Mouse (Mus musculus) liver, embryonic 15.5 days (tissue): Measurements from ENCODE around the gene Abr. TPM values are rescaled to one million over a fixed set of nuclear protein-coding genes. Genes with fewer than 3 reads are reported as not detected.

Experiments
- ATAC-seq: fragments of 200-750 bp; cut with Nextera tagmentation; 2 replicates; pipeline ENCODE4 v1.8.0; 2017; ENCODE audit warnings: moderate number of reproducible peaks, mild to moderate bottlenecking, moderate library complexity; ENCODE audit not compliant: insufficient read depth
- H3K27ac ChIP-seq: fragments of 300-500 bp; sonication (generic); replicated peaks from 2 replicates; pipeline ENCODE4 v1.5.1; 2015; ENCODE audit warnings: mild to moderate bottlenecking, inconsistent platforms
- H3K27me3 ChIP-seq: fragments of 300-500 bp; sonication (generic); 2 replicates; pipeline ENCODE4 v1.6.1; 2015; ENCODE audit warnings: mild to moderate bottlenecking, inconsistent platforms
- H3K36me3 ChIP-seq: fragments of 300-500 bp; sonication (generic); replicated peaks from 2 replicates; pipeline ENCODE4 v1.6.1; 2015; ENCODE audit warnings: moderate library complexity, mild to moderate bottlenecking, inconsistent platforms
- H3K4me1 ChIP-seq: fragments of 300-500 bp; sonication (generic); replicated peaks from 2 replicates; pipeline ENCODE4 v1.6.1; 2015; ENCODE audit warnings: inconsistent platforms
- H3K4me2 ChIP-seq: fragments of 300-500 bp; sonication (generic); 2 replicates; pipeline ENCODE4 v1.6.1; 2015; ENCODE audit warnings: moderate library complexity, mild to moderate bottlenecking, inconsistent platforms
- H3K4me3 ChIP-seq: fragments of 300-500 bp; sonication (generic); replicated peaks from 2 replicates; pipeline ENCODE4 v1.5.1; 2015; ENCODE audit warnings: mild to moderate bottlenecking, inconsistent platforms
- H3K9ac ChIP-seq: fragments of 300-500 bp; sonication (generic); 2 replicates; pipeline ENCODE4 v1.6.1; 2015; ENCODE audit warnings: moderate library complexity, mild to moderate bottlenecking, inconsistent platforms
- H3K9me3 ChIP-seq: fragments of 300-500 bp; sonication (generic); replicated peaks from 2 replicates; pipeline ENCODE4 v1.6.1; 2016; ENCODE audit warnings: inconsistent platforms
- WGBS: fragments of 180-500 bp; shearing (Covaris S2); methylation state at CpG from one replicate; pipeline ENCODE4 v1.1.7; 2015; ENCODE audit warnings: mixed read lengths; ENCODE audit not compliant: insufficient replicate concordance; 5-methylcytosine and 5-hydroxymethylcytosine counted together
- polyA plus RNA-seq: library from polyadenylated mRNA; unstranded; fragments of >200 nt; fragmentation: Nextera tagmentation; extraction: Ambion mirVana; gene quantifications from 2 replicates; pipeline ENCODE4 v1.2.1, GENCODE M21; 2015

Abr gene
- polyA plus RNA-seq, 1 experiment from 2014 or later, result 4.3 TPM

DNA sequence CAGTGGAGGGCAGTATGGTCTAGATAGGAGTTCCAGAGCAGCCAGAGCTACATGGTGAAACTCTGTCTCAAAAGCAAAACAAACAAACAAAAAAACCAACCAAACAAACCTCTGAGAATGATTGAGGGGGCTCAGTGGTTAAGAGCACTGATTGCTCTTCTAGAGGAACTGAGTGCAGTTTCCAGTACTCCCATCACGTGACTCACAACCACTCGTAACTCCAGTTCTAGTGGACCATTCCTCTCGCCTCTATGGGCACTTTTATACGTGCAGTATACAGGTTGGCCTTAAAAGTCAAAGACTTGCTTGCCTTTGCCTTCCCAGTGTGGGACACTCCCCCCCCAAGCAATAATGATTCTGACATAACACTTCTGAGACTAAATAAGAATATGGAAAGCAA is 217.0 kb downstream of the Abr start:
- WGBS, result 43% methylated on average over 4 of the region's 4 CpGs
- Histone ChIP-seq H3K4me3 (no peak overlapping the region), H3K27ac (no peak overlapping the region), H3K4me2 (no peak overlapping the region), H3K9ac (no peak overlapping the region), H3K27me3 (peaks cover 24% of the 10 kb centered on the region), H3K4me1 (peaks cover 22% of the 10 kb centered on the region; the same call in 1 of the 2 replicates), H3K36me3 (peaks cover 10% of the 10 kb centered on the region; the same call in 1 of the 2 replicates), H3K9me3 (no peaks in the 10 kb centered on the region)
- no peak for ATAC-seq

DNA sequence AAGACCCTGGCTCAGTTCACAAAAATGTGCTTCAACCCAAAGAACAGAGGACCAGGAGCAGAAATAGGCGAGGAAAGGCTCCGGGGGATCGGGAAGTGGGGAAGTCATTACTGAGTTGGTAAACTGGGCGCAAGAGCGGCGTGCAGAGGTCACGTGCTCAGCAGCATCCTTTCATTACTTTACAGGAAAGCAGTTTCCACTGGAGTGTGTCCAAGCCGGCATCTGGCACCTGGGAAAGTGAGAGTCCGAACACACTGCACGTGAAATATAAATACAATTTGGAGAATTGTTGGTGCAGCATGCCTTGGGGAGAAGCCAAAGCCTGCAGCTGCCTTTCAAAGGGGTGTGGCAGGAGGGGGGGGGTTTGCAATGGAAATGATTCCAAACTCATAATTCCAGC is 220.7 kb downstream of the Abr start:
- Histone ChIP-seq H3K9ac (no peak overlapping the region), H3K27ac (no peak overlapping the region), H3K9me3 (no peaks in the 10 kb centered on the region), H3K4me2 (no peak overlapping the region), H3K27me3 (peaks cover 46% of the 10 kb centered on the region), H3K4me1 (peaks cover 30% of the 10 kb centered on the region), H3K4me3 (no peak overlapping the region), H3K36me3 (no peaks in the 10 kb centered on the region)
- ATAC-seq, result no peak
- 70% methylated on average over 10 of the region's 10 CpGs for WGBS

DNA sequence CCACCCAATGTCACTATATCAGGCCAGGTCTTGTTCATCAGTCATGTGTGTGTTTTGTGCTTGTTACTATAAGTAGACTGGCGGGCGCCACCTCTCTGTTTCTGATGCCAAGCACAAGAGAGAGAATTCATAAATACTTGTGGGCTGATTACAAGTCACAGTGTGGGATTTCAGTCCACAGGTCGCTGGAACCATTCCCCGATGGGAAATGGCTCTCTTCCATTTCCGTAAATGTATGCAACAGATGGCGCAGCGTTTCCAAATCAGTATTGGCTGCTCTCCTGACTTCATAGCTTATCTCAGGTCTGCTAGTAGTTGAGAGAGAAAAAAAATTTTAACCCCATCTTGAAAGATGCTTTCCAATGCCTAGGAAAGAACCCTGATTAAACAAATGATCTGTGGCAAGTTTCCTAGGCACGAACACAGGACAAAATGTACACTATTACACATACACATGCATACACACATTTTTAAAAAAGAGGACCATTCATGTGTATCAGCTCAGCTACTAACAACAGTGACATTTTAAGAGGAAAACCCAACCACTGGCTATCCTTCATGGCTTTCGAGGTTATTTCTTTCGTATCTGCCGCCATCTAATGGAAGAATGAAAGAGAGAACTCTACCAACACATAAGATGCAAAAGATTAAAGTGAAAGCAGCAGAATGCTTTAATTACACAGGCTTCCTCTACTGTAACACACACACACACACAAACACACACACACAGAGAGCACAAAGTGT is 222.4 kb downstream of the Abr start:
- Histone ChIP-seq H3K27ac (no peak overlapping the region), H3K4me3 (peak overlapping the region; percentile 71), H3K9ac (no peak overlapping the region), H3K27me3 (peaks cover 46% of the 10 kb centered on the region), H3K9me3 (no peaks in the 10 kb centered on the region), H3K4me2 (peak overlapping the region; percentile 99), H3K36me3 (no peaks in the 10 kb centered on the region), H3K4me1 (peaks cover 27% of the 10 kb centered on the region)
- ATAC-seq, result no peak
- 6% methylated on average over 11 of the region's 11 CpGs for WGBS

DNA sequence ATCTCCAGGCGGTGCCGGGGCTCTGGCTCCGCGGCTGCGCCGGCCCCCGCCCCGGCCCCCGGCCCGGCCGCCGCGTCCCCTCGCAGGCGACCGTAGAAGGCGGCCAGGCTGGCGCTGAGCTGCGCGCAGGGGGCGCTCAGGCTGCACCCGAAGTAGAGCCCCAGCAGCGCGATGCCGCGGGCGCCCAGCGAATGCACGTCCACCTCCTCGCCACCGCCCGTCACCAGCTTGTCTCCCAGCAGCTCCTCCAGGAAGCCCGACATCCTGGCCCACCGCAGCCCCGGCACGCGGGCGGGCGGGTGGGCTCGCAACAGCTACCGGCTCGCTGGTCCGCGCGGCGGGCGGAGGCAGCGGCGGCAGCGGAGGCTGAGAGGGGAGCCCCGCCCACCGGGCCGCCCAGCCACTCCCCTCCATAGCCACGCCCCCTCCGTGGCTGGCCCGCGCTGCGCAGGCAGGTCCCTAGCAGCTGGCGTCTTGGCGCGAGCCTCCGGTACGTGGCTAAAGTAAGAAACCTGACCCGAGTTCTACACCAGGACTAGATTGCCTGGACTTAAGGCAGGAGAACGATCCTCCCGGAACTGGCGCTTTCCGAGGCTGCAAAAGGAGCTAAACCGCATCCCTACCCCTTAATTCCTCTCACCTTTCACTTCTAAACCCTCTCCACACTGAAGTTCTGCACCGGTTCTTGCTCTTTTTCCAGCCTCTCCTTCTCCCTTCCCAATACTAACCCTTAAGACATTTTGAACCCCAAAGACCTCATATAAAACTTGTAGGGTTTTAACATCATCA is 223.1 kb downstream of the Abr start, which contains the start of gene Nxn:
Gene Nxn, minus strand, starts transcription at position 343 of the 789 bp plus-strand sequence.
- Histone ChIP-seq H3K36me3 (no peaks in the 10 kb centered on the region), H3K27ac (peak within 1 kb of the TSS; percentile 54; the same call in 1 of the 2 replicates), H3K9ac (peak within 1 kb of the TSS; percentile 57), H3K4me2 (peak within 1 kb of the TSS; percentile 99), H3K9me3 (no peaks in the 10 kb centered on the region), H3K4me3 (peak within 1 kb of the TSS; percentile 71), H3K4me1 (peaks cover 27% of the 10 kb centered on the region), H3K27me3 (peaks cover 46% of the 10 kb centered on the region)
- peak; percentile 87 for ATAC-seq
- under 1% methylated on average over 70 of the region's 70 CpGs for WGBS

DNA sequence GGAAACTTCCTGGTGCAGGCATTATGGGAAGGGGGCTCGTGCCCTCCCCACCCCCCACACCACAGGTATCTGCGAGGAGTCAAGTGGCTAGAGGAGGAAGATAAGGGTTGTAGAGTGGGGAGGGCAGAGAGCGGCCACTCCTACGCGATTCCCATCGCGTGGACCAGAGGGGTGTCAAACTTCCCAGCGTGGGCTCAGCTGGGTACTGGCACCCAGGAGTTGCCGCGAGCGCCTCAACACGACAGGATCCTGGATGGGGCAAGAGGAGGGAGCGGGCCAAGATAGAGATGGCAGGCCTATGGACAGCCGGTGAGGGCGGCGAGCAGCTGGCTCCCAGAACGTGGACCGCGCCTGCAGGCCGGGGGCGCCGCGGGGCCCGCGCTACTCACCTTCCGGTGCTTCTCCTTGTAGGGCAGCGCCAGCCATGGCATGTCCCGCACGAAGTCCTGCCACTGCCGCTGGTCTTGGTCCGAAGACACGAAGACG is 223.8 kb downstream of the Abr start:
- Histone ChIP-seq H3K4me1 (peaks cover 27% of the 10 kb centered on the region), H3K4me3 (peak overlapping the region; percentile 71), H3K9me3 (no peaks in the 10 kb centered on the region), H3K4me2 (peak overlapping the region; percentile 99), H3K27me3 (peaks cover 46% of the 10 kb centered on the region), H3K36me3 (no peaks in the 10 kb centered on the region), H3K27ac (peak overlapping the region; percentile 54; the same call in 1 of the 2 replicates), H3K9ac (peak overlapping the region; percentile 57)
- peak; percentile 62 for ATAC-seq
- WGBS, result 0% methylated on average over 32 of the region's 33 CpGs

DNA sequence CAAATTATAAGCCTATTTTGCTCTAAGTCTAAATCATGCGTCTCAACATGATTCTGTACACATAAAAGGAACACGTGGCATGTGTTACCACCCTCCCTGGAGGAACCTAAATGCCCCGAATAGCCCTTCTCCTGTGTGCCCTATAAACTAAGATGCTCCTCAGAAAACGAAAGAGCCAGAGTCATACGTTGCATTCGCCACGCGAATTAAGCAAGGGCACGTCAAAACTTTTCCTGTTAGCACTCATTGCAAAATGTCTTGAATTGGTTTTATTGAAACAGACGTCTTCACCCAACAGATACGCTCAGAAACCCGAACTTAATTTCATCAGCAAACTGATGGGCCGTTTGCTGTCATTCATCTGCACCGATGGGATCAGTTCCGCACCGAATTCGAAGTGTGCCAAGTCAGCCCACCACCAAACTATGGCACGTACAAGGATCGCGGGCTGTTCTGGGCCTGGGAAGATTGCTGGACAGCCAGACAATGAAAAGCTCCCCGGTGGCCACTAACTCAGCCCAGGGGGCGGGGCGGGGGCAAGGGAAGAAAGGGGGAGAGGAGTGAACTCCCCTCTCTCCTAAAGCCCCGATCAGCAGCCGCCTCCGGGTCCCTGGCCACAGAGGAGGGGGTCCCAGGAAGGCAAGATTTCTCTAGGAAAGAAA is 224.3 kb downstream of the Abr start:
- Histone ChIP-seq H3K27ac (no peak overlapping the region), H3K36me3 (no peaks in the 10 kb centered on the region), H3K27me3 (peaks cover 41% of the 10 kb centered on the region), H3K4me3 (peak overlapping the region; percentile 71), H3K4me2 (peak overlapping the region; percentile 99), H3K4me1 (peaks cover 27% of the 10 kb centered on the region), H3K9me3 (no peaks in the 10 kb centered on the region), H3K9ac (peak overlapping the region; percentile 57)
- ATAC-seq, result no peak
- 1% methylated on average over 26 of the region's 26 CpGs for WGBS

DNA sequence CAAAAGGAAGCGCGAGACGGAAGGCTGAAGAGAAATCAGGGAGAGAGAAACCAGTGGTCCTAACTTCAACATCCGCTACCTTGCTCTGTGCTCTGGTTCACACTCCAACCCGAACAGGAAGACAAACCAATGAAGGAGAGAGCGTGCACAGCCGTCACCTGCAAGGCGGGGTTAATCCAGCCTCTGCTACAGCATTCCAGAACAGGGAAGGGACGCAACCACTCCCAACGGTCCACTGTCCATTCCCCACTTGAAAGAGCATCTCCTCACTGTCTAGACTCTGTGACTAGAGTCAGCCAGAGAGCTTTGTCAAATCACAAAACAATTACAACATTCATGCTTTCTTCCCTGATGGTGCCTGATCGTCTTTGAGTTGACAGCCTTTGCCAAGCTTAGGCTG is 229.1 kb downstream of the Abr start:
- H3K27ac ChIP-seq, result no peak overlapping the region
- no peak for ATAC-seq

DNA sequence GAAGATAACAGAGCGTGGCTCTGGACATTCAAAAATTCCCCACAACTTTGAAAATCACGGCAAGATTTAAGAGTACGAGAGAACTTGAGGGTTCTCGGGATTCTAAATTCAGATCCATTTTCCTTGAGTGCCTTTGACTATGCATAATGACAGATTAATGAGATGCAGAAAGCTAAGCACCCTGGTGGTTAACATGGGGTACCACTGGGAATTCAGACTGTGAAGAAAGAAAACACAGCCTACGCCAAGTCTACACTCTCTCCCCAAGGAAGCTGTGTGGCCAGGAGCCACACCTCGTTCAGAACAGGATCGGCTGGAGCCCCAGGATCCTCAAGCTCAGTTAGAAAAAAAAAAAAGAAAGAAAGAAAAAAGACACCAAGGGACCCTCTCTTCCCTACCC is 229.6 kb downstream of the Abr start:
- no peaks in the 10 kb centered on the region for H3K36me3 ChIP-seq
- H3K4me3 ChIP-seq, result no peak overlapping the region
- H3K4me1 ChIP-seq, result peaks cover 1% of the 10 kb centered on the region; the same call in 1 of the 2 replicates
- no peak overlapping the region for H3K9ac ChIP-seq
- H3K27ac ChIP-seq, result no peak overlapping the region
- no peaks in the 10 kb centered on the region for H3K9me3 ChIP-seq
- no peak for ATAC-seq
- no peak overlapping the region for H3K4me2 ChIP-seq
- 71% methylated on average over 7 of the region's 7 CpGs for WGBS
- H3K27me3 ChIP-seq, result peaks cover 13% of the 10 kb centered on the region

More for the DNA sequence above, 229.1 kb downstream of the Abr start:
- no peak overlapping the region for H3K9ac ChIP-seq
- WGBS, result 78% methylated on average over 11 of the region's 11 CpGs
- H3K4me2 ChIP-seq, result no peak overlapping the region
- no peak overlapping the region for H3K4me3 ChIP-seq
- H3K36me3 ChIP-seq, result no peaks in the 10 kb centered on the region
- H3K27me3 ChIP-seq, result peaks cover 17% of the 10 kb centered on the region
- no peaks in the 10 kb centered on the region for H3K9me3 ChIP-seq
- H3K4me1 ChIP-seq, result peaks cover 6% of the 10 kb centered on the region

DNA sequence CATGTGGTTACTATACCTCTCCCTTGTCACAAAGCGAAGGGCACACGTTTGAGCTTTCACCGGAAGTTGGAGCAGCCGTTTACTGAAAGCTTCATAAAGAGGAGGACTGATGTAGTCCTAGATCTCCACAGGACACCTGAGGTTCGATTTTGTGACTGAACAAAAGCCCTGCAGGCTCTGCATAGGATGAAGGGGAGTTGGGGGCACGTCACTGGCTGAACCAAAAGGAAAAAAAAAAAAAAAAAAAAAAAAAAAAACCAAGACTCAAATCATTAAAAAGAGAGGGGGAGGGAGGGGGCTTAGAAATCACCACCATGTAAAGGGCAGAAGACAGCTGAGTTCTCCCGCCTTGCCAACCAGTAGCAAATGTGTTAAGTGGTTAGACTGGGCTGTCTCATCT is 233.4 kb downstream of the Abr start:
- H3K9me3 ChIP-seq, result no peaks in the 10 kb centered on the region
- H3K4me3 ChIP-seq, result no peak overlapping the region
- H3K36me3 ChIP-seq, result no peaks in the 10 kb centered on the region
- no peak overlapping the region for H3K9ac ChIP-seq
- no peaks in the 10 kb centered on the region; the same call in 1 of the 2 replicates for H3K4me1 ChIP-seq
- no peak for ATAC-seq
- H3K27me3 ChIP-seq, result no peaks in the 10 kb centered on the region
- no peak overlapping the region for H3K4me2 ChIP-seq
- no peak overlapping the region for H3K27ac ChIP-seq
- WGBS, result 52% methylated on average over 7 of the region's 7 CpGs

DNA sequence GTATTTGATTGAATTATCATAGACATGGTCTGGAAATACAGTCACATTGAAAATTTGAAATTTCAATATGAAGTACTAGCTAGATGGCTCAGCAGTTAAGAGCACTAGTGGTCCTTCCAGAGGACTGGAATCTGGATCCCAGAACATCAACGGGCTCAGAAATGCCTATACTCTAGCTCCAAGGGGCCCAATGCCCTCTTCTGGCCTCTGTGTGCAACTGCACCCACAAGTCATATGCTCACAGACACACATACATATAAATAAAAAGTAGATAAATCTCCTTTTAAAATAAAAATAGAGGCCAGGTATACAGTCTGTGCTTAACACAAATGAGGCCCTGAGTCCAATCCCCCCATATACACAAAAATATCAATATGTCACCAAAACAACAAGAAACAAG is 235.0 kb downstream of the Abr start:
- Histone ChIP-seq H3K27ac (no peak overlapping the region), H3K9ac (no peak overlapping the region), H3K4me2 (no peak overlapping the region), H3K36me3 (no peaks in the 10 kb centered on the region), H3K4me1 (no peaks in the 10 kb centered on the region; the same call in 1 of the 2 replicates), H3K9me3 (no peaks in the 10 kb centered on the region), H3K4me3 (no peak overlapping the region), H3K27me3 (no peaks in the 10 kb centered on the region)
- 69% methylated on average over 1 of the region's 1 CpGs for WGBS
- ATAC-seq, result no peak

DNA sequence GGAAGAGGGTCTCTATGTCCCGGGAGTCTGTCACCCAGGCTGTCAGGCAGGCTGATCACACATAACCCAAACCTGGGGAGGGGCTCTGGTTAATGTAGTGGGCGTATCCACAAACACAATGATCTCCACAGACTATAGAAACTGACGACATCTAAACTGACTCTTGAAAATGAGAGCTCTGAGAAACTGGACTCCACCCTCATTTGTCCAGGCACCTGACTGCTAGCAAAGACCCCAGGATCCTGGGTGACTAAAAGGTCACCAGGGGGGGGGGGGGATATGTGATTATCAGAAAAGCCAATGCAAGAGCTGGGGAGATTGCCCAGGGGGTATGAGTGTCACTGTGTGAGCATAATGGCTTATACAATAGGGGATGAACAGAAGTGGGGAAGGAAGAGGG is 236.4 kb downstream of the Abr start:
- Histone ChIP-seq H3K4me1 (no peaks in the 10 kb centered on the region; the same call in 1 of the 2 replicates), H3K9ac (no peak overlapping the region), H3K4me3 (no peak overlapping the region), H3K4me2 (no peak overlapping the region), H3K36me3 (no peaks in the 10 kb centered on the region), H3K27ac (no peak overlapping the region), H3K9me3 (no peaks in the 10 kb centered on the region), H3K27me3 (no peaks in the 10 kb centered on the region)
- WGBS, result 51% methylated on average over 3 of the region's 3 CpGs
- no peak for ATAC-seq
